Mouse (Mus musculus): ENCODE measurements at regions not wholly inside any gene's neighbourhood (a gene's known extent, or its start where the extent isn't known, plus 50 kb on each side); places are given as distances from the start of the nearest gene placed in this dataset.

- no peaks in the 10 kb centered on the region for H3K36me3 ChIP-seq (ENCODE audit: control insufficient read depth, insufficient read depth, low read length)
- H3K4me1 ChIP-seq (ENCODE audit: control insufficient read depth, insufficient read depth, insufficient read length), result no peaks in the 10 kb centered on the region
- WGBS, result 87% methylated on average over 19 of the region's 19 CpGs
- no peak overlapping the region for H3K4me3 ChIP-seq (ENCODE audit: extremely low read depth, insufficient read depth, insufficient read length)
- H3K27me3 ChIP-seq (ENCODE audit: control insufficient read depth, insufficient read depth, low read length), result no peaks in the 10 kb centered on the region
- no peak for TF ChIP-seq POLR2A (IDR thresholded peaks at IDR 0.05; ENCODE audit: low read depth, low read length)
- TF ChIP-seq CTCF (IDR thresholded peaks at IDR 0.05; ENCODE audit: extremely low read depth, insufficient read depth, insufficient read length, insufficient replicate concordance), result no peak
- no peak for DNase-seq (ENCODE audit: low read depth in 1 of 2, low spot score in 2 of 2)
- H3K27ac ChIP-seq (ENCODE audit: insufficient read depth, low read length), result no peak overlapping the region
Observed at GRCm38 (mm10) chr4:34328151-34328785, 222.5 kb upstream of the Akirin2 start.

DNA sequence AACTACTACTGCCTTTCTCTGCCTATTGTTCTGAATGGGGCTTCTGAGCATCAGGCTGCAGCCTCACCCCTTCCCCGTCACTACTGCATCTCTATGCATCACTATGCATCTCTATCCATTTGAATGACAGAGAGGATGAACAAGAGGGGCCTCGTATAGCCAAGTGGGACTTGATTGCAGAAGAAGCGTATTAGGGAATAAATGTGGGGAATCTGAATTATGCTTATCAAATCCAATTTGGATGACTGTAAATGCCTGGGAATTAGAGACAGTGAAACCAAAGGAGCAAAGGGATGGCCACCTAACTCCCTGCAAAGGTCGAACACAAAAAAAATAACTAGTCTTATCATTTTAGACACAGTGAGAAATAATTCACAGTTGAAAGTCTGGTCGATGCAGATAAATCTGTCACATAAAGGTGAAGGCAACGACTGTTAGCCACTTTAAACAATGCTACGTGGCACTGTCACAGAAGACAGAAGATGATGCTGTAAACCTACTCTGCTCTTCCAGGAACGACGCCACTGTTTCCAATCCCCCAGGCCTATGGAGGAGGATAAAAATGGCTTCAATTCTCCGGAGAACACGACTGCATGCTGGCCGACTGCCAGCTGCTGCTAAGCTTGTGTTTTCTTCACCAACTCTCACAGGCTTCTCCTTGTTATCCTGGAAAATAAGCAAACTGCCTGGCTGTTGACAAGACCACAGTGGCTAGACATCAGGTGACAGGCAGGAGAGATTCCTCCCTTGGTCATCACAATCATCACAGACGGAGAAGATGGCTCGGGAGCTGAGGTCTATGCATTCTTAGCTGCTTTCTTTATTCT, 213.6 kb upstream of the Akirin2 start:
- 79% methylated on average over 14 of the region's 14 CpGs for WGBS
- no peak overlapping the region for H3K4me3 ChIP-seq (ENCODE audit: extremely low read depth, insufficient read depth, insufficient read length)
- H3K27ac ChIP-seq (ENCODE audit: insufficient read depth, low read length), result no peak overlapping the region
- no peaks in the 10 kb centered on the region for H3K4me1 ChIP-seq (ENCODE audit: control insufficient read depth, insufficient read depth, insufficient read length)
- no peaks in the 10 kb centered on the region for H3K27me3 ChIP-seq (ENCODE audit: control insufficient read depth, insufficient read depth, low read length)
- no peaks in the 10 kb centered on the region for H3K36me3 ChIP-seq (ENCODE audit: control insufficient read depth, insufficient read depth, low read length)
- no peak for DNase-seq (ENCODE audit: low read depth in 1 of 2, low spot score in 2 of 2)
- no peak for TF ChIP-seq CTCF (IDR thresholded peaks at IDR 0.05; ENCODE audit: extremely low read depth, insufficient read depth, insufficient read length, insufficient replicate concordance)
- no peak for TF ChIP-seq POLR2A (IDR thresholded peaks at IDR 0.05; ENCODE audit: low read depth, low read length)

DNA sequence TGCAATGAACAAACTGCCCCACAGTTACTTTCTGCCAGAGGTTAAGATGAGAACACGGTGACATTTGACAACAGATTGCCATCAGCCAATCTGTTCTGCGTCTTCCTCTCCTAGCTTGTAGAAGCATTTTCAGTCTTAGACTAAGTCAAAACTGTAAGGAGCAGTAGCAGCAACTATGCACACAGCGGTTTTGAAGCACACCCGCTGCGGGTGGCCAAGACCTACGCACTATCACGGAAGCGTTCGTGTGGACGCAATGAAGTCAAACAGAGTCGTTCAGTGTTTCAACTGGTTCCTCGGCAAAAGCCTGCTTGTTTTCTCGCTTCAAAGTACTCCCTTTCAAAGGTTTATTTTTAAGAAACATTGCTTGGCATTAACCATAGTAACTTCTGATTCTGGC, 212.9 kb upstream of the Akirin2 start:
- no peak for DNase-seq (ENCODE audit: low read depth in 1 of 2, low spot score in 2 of 2)
- H3K4me1 ChIP-seq (ENCODE audit: control insufficient read depth, insufficient read depth, insufficient read length), result no peaks in the 10 kb centered on the region
- TF ChIP-seq POLR2A (IDR thresholded peaks at IDR 0.05; ENCODE audit: low read depth, low read length) (no peak), CTCF (IDR thresholded peaks at IDR 0.05; ENCODE audit: extremely low read depth, insufficient read depth, insufficient read length, insufficient replicate concordance) (no peak)
- 93% methylated on average over 13 of the region's 13 CpGs for WGBS
- H3K36me3 ChIP-seq (ENCODE audit: control insufficient read depth, insufficient read depth, low read length), result no peaks in the 10 kb centered on the region
- H3K4me3 ChIP-seq (ENCODE audit: extremely low read depth, insufficient read depth, insufficient read length), result no peak overlapping the region
- H3K27ac ChIP-seq (ENCODE audit: insufficient read depth, low read length), result no peak overlapping the region
- H3K27me3 ChIP-seq (ENCODE audit: control insufficient read depth, insufficient read depth, low read length), result no peaks in the 10 kb centered on the region

DNA sequence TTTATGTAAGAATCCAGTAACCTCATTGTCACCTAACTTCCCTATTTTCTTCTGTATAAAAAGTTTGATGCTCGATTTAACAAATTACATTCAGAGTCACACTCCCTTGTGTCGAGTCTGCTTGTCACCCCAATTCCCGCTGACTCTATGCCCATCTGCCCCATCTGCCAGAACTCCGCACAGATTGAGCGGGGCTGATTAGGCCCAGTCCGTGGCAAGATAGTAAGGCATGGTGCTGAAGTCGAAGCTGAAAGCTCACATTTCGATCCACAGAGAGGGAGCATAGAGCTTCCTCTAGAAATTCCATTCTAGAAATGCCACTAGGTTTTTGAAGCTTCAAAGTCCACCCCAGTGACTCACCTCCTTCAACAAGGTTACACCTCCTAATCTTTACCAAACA, 210.7 kb upstream of the Akirin2 start:
- WGBS, result 91% methylated on average over 8 of the region's 8 CpGs
- no peak overlapping the region for H3K27ac ChIP-seq (ENCODE audit: insufficient read depth, low read length)
- H3K4me1 ChIP-seq (ENCODE audit: control insufficient read depth, insufficient read depth, insufficient read length), result no peaks in the 10 kb centered on the region

GRCm38 (mm10) chr4:34371281-34372032, 179.3 kb upstream of the Akirin2 start:
- no peak for DNase-seq (ENCODE audit: low read depth in 1 of 2, low spot score in 2 of 2)
- Histone ChIP-seq H3K4me1 (ENCODE audit: control insufficient read depth, insufficient read depth, insufficient read length) (no peaks in the 10 kb centered on the region), H3K27ac (ENCODE audit: insufficient read depth, low read length) (no peak overlapping the region), H3K27me3 (ENCODE audit: control insufficient read depth, insufficient read depth, low read length) (no peaks in the 10 kb centered on the region), H3K36me3 (ENCODE audit: control insufficient read depth, insufficient read depth, low read length) (no peaks in the 10 kb centered on the region), H3K4me3 (ENCODE audit: extremely low read depth, insufficient read depth, insufficient read length) (no peak overlapping the region)
- 77% methylated on average over 8 of the region's 8 CpGs for WGBS
- TF ChIP-seq POLR2A (IDR thresholded peaks at IDR 0.05; ENCODE audit: low read depth, low read length) (no peak), CTCF (IDR thresholded peaks at IDR 0.05; ENCODE audit: extremely low read depth, insufficient read depth, insufficient read length, insufficient replicate concordance) (no peak)

More for the DNA sequence above, 210.7 kb upstream of the Akirin2 start:
- Histone ChIP-seq H3K36me3 (ENCODE audit: control insufficient read depth, insufficient read depth, low read length) (no peaks in the 10 kb centered on the region), H3K4me3 (ENCODE audit: extremely low read depth, insufficient read depth, insufficient read length) (no peak overlapping the region), H3K27me3 (ENCODE audit: control insufficient read depth, insufficient read depth, low read length) (no peaks in the 10 kb centered on the region)
- no peak for DNase-seq (ENCODE audit: low read depth in 1 of 2, low spot score in 2 of 2)
- TF ChIP-seq CTCF (IDR thresholded peaks at IDR 0.05; ENCODE audit: extremely low read depth, insufficient read depth, insufficient read length, insufficient replicate concordance) (no peak), POLR2A (IDR thresholded peaks at IDR 0.05; ENCODE audit: low read depth, low read length) (no peak)

GRCm38 (mm10) chr4:34386338-34386967, 164.3 kb upstream of the Akirin2 start:
- TF ChIP-seq POLR2A (IDR thresholded peaks at IDR 0.05; ENCODE audit: low read depth, low read length) (no peak), CTCF (IDR thresholded peaks at IDR 0.05; ENCODE audit: extremely low read depth, insufficient read depth, insufficient read length, insufficient replicate concordance) (no peak)
- H3K4me1 ChIP-seq (ENCODE audit: control insufficient read depth, insufficient read depth, insufficient read length), result no peaks in the 10 kb centered on the region; the same call in 1 of the 2 replicates
- H3K36me3 ChIP-seq (ENCODE audit: control insufficient read depth, insufficient read depth, low read length), result no peaks in the 10 kb centered on the region
- no peak for DNase-seq (ENCODE audit: low read depth in 1 of 2, low spot score in 2 of 2)
- no peak overlapping the region for H3K4me3 ChIP-seq (ENCODE audit: extremely low read depth, insufficient read depth, insufficient read length)
- WGBS, result 26% methylated on average over 5 of the region's 5 CpGs
- no peak overlapping the region for H3K27ac ChIP-seq (ENCODE audit: insufficient read depth, low read length)
- H3K27me3 ChIP-seq (ENCODE audit: control insufficient read depth, insufficient read depth, low read length), result no peaks in the 10 kb centered on the region

Measured in spleen, adult 2 months (tissue).